Mouse (Mus musculus) embryonic facial prominence, embryonic 10.5 days (tissue): ENCODE data around the gene Stx8. TPM values are rescaled to one million over a fixed set of nuclear protein-coding genes. Genes with fewer than 3 reads are reported as not detected.

Experiments
- DNase-seq: peaks from one replicate; pipeline ENCODE4 v3.0.0-alpha.2; 2017; ENCODE audit warnings: low spot score
- H3K27ac ChIP-seq: fragments of 300-500 bp; sonication (generic); replicated peaks from 2 replicates; pipeline ENCODE4 v1.5.1; 2016; ENCODE audit warnings: mild to moderate bottlenecking
- H3K27me3 ChIP-seq: fragments of 300-500 bp; sonication (generic); replicated peaks from 2 replicates; pipeline ENCODE4 v1.6.1; 2016; ENCODE audit warnings: low read depth, mild to moderate bottlenecking; ENCODE audit not compliant: poor library complexity, severe bottlenecking
- H3K36me3 ChIP-seq: fragments of 300-500 bp; sonication (generic); replicated peaks from 2 replicates; pipeline ENCODE4 v1.6.1; 2016; ENCODE audit warnings: mild to moderate bottlenecking, moderate library complexity
- H3K4me1 ChIP-seq: fragments of 300-500 bp; sonication (generic); 2 replicates; pipeline ENCODE4 v1.6.1; 2016
- H3K4me3 ChIP-seq: fragments of 300-500 bp; sonication (generic); 2 replicates; pipeline ENCODE4 v1.5.1; 2016; ENCODE audit warnings: mild to moderate bottlenecking, moderate library complexity
- H3K9me3 ChIP-seq: fragments of 300-500 bp; sonication (generic); 2 replicates; pipeline ENCODE4 v1.6.1; 2016; ENCODE audit warnings: mild to moderate bottlenecking
- WGBS: fragments of 180-500 bp; shearing (Covaris S2); methylation state at CpG from one replicate; pipeline ENCODE4 v1.1.7; 2016; 5-methylcytosine and 5-hydroxymethylcytosine counted together
- polyA plus RNA-seq: library from polyadenylated mRNA; unstranded; fragments of >200 nt; fragmentation: Nextera tagmentation; extraction: Ambion mirVana; gene quantifications from 2 replicates; pipeline ENCODE4 v1.2.1, GENCODE M21; 2016

Gene Stx8
- polyA plus RNA-seq, 1 experiment from 2014 or later, result 44.7 TPM

GRCm38 (mm10) chr11:68144235-68145065 is 178.5 kb downstream of the Stx8 start:
- Histone ChIP-seq H3K9me3 (0 out of 2 replicates have a peak, but pooled peaks cover 2% of the 10 kb centered on the region), H3K4me3 (no peak overlapping the region), H3K4me1 (peaks cover 46% of the 10 kb centered on the region), H3K36me3 (no peaks in the 10 kb centered on the region), H3K27me3 (peaks cover 74% of the 10 kb centered on the region), H3K27ac (peak overlapping the region; percentile 68)
- 44% methylated on average over 13 of the region's 13 CpGs for WGBS
- DNase-seq, result peak; percentile 18

DNA sequence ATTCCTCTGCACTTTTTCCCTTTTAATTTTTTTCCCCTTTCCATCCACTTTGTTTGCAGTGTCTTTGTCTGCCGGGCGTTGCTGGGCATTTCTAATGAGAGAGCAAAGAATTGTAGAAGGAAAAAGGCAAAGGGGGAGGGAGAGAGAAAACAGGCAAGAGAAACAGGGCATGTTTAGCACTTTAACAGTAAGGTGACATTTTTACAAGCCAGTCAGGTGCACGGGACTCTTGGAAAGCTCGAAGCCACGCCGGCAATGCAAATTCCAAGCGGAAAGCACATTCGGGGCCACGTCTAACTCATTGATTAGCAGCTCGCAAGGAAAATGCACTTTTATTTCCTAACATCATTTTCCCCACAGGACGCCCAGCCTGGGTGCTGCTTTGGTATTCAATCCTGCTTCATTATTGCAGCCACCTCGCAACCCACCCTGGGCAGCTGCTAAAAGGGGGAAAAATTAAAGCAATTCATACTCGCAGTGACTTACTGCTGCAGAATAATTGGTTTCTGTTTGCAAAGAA is 179.1 kb downstream of the Stx8 start:
- Histone ChIP-seq H3K27ac (peak overlapping the region; percentile 68), H3K4me1 (peaks cover 53% of the 10 kb centered on the region), H3K9me3 (0 out of 2 replicates have a peak, but pooled peaks cover 2% of the 10 kb centered on the region), H3K27me3 (peaks cover 75% of the 10 kb centered on the region), H3K4me3 (0 out of 2 replicates have a peak overlapping the region, but pooled peaks have one; percentile 23), H3K36me3 (no peaks in the 10 kb centered on the region)
- 17% methylated on average over 13 of the region's 13 CpGs for WGBS
- DNase-seq, result peak; percentile 21

GRCm38 (mm10) chr11:68145586-68146455 is 179.8 kb downstream of the Stx8 start:
- peak; percentile 57 for DNase-seq

GRCm38 (mm10) chr11:68146456-68146851 is 180.5 kb downstream of the Stx8 start:
- H3K27me3 ChIP-seq, result peaks cover 69% of the 10 kb centered on the region
- H3K4me1 ChIP-seq, result peaks cover 66% of the 10 kb centered on the region
- no peaks in the 10 kb centered on the region for H3K9me3 ChIP-seq
- peak overlapping the region; percentile 68 for H3K27ac ChIP-seq
- DNase-seq, result peak; percentile 47
- 23% methylated on average over 4 of the region's 4 CpGs for WGBS
- no peaks in the 10 kb centered on the region for H3K36me3 ChIP-seq
- H3K4me3 ChIP-seq, result no peak overlapping the region

More at GRCm38 (mm10) chr11:68145586-68146455, 179.8 kb downstream of the Stx8 start:
- Histone ChIP-seq H3K36me3 (no peaks in the 10 kb centered on the region), H3K4me1 (peaks cover 60% of the 10 kb centered on the region), H3K27me3 (peaks cover 72% of the 10 kb centered on the region), H3K4me3 (0 out of 2 replicates have a peak overlapping the region, but pooled peaks have one; percentile 23), H3K27ac (peak overlapping the region; percentile 68), H3K9me3 (0 out of 2 replicates have a peak, but pooled peaks cover 2% of the 10 kb centered on the region)
- WGBS, result 8% methylated on average over 17 of the region's 17 CpGs

- Histone ChIP-seq H3K27ac (peak overlapping the region; percentile 61), H3K4me1 (peaks cover 45% of the 10 kb centered on the region), H3K27me3 (peaks cover 39% of the 10 kb centered on the region), H3K36me3 (no peaks in the 10 kb centered on the region), H3K4me3 (no peak overlapping the region), H3K9me3 (no peaks in the 10 kb centered on the region)
- 33% methylated on average over 2 of the region's 2 CpGs for WGBS
- DNase-seq, result peak; percentile 64
Measured at GRCm38 (mm10) chr11:68150938-68151337, 184.9 kb downstream of the Stx8 start.

- Histone ChIP-seq H3K36me3 (no peaks in the 10 kb centered on the region), H3K4me3 (no peak overlapping the region), H3K27ac (no peak overlapping the region), H3K9me3 (peaks cover 4% of the 10 kb centered on the region; the same call in 1 of the 2 replicates), H3K4me1 (peaks cover 11% of the 10 kb centered on the region), H3K27me3 (no peaks in the 10 kb centered on the region; the same call in 1 of the 2 replicates)
- DNase-seq, result no peak
Measured at GRCm38 (mm10) chr11:68155821-68156220, 189.8 kb downstream of the Stx8 start.

GRCm38 (mm10) chr11:68158166-68158565 is 192.2 kb downstream of the Stx8 start:
- no peaks in the 10 kb centered on the region for H3K27me3 ChIP-seq
- H3K9me3 ChIP-seq, result peaks cover 4% of the 10 kb centered on the region; the same call in 1 of the 2 replicates
- peaks cover 6% of the 10 kb centered on the region for H3K4me1 ChIP-seq
- DNase-seq, result no peak
- no peak overlapping the region for H3K27ac ChIP-seq
- 94% methylated on average over 3 of the region's 3 CpGs for WGBS
- no peak overlapping the region for H3K4me3 ChIP-seq
- no peaks in the 10 kb centered on the region for H3K36me3 ChIP-seq

DNA sequence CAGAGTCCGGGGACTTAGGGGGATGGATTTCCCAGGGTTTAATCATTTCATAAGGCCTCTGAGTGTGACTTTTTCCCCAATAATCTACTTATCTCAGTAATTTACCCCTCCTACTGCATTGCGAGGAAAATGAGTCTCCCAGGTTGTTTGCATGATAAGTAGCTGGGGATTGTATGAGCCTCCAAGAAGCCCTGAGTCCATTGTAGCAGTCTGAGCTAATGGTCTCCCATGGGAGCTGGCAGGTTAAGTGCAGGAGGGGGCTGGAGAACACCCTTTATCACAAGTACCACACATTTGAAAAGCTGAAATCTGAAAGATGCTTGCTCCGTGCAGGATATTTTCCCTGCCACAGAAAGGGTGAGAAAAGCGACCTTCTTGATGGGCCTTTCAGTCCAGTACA is 193.9 kb downstream of the Stx8 start:
- H3K4me1 ChIP-seq, result peaks cover 10% of the 10 kb centered on the region
- no peak overlapping the region for H3K4me3 ChIP-seq
- H3K36me3 ChIP-seq, result no peaks in the 10 kb centered on the region
- no peaks in the 10 kb centered on the region for H3K27me3 ChIP-seq
- H3K9me3 ChIP-seq, result peaks cover 4% of the 10 kb centered on the region; the same call in 1 of the 2 replicates
- WGBS, result 80% methylated on average over 4 of the region's 4 CpGs
- H3K27ac ChIP-seq, result no peak overlapping the region
- DNase-seq, result no peak

DNA sequence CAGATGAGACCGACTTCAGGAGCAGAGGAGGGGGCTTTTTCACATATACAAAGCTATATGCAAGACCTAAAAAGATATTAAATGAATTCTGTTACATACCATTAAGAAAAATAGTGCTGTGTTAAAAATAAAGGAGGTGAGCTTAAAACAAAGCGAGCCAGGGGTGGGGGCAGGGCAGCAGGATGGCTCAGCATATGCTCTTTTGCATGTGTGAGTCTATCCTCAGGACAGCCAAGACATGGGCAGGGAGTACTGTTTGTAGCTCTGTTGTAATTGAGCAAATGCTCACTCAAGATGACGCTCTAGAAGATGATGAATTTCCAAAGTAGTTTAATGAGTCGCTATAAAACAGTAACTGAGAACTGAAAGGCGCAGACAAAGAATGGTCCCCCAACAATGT is 198.4 kb downstream of the Stx8 start:
- no peak for DNase-seq
- Histone ChIP-seq H3K4me1 (peaks cover 7% of the 10 kb centered on the region), H3K9me3 (peaks cover 4% of the 10 kb centered on the region; the same call in 1 of the 2 replicates), H3K36me3 (no peaks in the 10 kb centered on the region), H3K27me3 (no peaks in the 10 kb centered on the region), H3K4me3 (no peak overlapping the region), H3K27ac (no peak overlapping the region)
- 90% methylated on average over 5 of the region's 5 CpGs for WGBS

DNA sequence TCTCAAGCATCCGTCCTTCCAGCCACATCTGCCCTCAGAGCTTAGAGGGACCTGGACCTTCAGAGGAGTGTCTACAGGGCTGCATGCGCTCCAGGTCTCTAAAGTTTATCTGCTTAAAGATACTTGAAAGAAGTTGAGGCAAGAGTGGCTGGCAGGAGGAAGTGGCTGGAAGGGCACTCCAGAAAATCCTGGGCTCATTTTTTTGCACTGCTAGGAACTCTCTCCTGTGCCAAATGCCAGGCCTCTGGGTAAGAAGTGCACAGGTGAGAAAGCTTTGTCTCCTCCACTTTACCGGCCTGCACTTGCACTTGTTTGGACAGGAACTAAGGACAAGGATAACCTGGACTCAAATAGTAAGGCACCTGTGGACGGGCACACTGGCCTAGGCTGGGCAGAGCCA is 202.4 kb downstream of the Stx8 start:
- Histone ChIP-seq H3K4me3 (no peak overlapping the region), H3K4me1 (peaks cover 6% of the 10 kb centered on the region; the same call in 1 of the 2 replicates), H3K36me3 (no peaks in the 10 kb centered on the region), H3K27me3 (0 out of 2 replicates have a peak, but pooled peaks cover 6% of the 10 kb centered on the region), H3K9me3 (no peaks in the 10 kb centered on the region), H3K27ac (no peak overlapping the region)
- no peak for DNase-seq
- WGBS, result 85% methylated on average over 4 of the region's 4 CpGs

DNA sequence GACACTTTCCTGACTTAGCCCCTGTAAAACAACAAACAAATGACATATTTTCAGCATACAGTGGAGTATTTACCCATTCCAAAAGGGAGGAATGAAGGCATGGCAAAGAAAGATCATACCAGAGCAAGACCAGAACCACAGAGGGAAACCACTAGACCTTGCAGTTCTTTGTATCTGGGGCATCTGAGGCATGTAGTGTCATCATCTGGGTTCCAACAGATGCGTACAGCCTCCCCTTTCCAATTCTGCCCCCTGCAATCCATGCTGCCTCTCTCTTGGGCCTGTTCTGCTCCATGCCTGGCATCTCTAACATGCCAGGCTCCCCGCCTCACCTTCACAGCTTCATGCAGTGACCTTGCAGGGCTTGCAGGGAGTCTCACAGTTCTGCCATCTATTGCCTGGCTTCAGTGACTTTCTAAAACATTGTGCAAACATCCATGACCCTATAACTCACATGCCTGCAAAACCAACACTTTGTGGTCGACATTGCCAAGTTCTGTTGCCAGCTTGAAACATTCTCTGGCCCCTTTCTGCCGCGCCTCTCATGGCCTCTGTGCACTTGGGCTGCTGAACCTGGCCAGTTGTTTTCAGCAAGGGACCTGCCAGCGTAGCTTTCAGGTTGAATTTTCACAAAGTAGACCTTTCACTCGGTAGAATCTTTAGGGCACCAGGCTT is 206.1 kb downstream of the Stx8 start:
- H3K27me3 ChIP-seq, result 0 out of 2 replicates have a peak, but pooled peaks cover 6% of the 10 kb centered on the region
- H3K4me3 ChIP-seq, result no peak overlapping the region
- 90% methylated on average over 7 of the region's 7 CpGs for WGBS
- no peak overlapping the region for H3K27ac ChIP-seq
- no peaks in the 10 kb centered on the region for H3K9me3 ChIP-seq
- DNase-seq, result no peak
- H3K4me1 ChIP-seq, result peaks cover 13% of the 10 kb centered on the region
- no peaks in the 10 kb centered on the region for H3K36me3 ChIP-seq

DNA sequence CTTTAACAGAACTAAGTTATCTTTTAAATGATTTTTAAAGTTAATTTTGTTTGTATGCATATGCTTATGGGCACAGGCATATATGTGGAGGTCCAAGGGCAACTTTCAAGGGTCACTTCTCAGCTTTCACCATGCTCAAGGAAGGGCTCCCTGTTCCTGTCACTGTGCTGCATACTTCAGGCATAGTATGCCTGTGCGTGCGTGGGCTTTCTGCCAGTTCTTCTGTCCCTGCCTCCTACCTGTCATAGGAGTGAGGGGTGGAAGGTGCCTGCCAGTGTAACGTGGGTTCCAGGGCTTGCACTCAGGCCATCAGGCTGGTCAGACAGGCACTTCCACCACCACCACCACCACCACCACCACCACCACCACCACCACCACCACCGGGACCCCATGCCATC is 206.7 kb downstream of the Stx8 start:
- Histone ChIP-seq H3K4me3 (no peak overlapping the region), H3K4me1 (peaks cover 16% of the 10 kb centered on the region), H3K27me3 (0 out of 2 replicates have a peak, but pooled peaks cover 6% of the 10 kb centered on the region), H3K27ac (no peak overlapping the region), H3K9me3 (no peaks in the 10 kb centered on the region), H3K36me3 (no peaks in the 10 kb centered on the region)
- WGBS, result 72% methylated on average over 4 of the region's 4 CpGs
- no peak for DNase-seq
